Mouse (Mus musculus) CD4-positive, CD25-positive, alpha-beta regulatory T cell, adult 2 months (primary cell): ENCODE results near the gene Rras.
A peak's percentile ranks its signal among the peaks of the same experiment; 100 is the strongest.

Source experiments
- DNase-seq: peaks from one replicate; pipeline ENCODE4 v3.0.0-alpha.2; 2012; ENCODE audit warnings: low read depth, low spot score

Rras gene

GRCm38 (mm10) chr7:45025601-45026220 is 8.0 kb downstream of the Rras start:
- DNase-seq, result no peak

DNA sequence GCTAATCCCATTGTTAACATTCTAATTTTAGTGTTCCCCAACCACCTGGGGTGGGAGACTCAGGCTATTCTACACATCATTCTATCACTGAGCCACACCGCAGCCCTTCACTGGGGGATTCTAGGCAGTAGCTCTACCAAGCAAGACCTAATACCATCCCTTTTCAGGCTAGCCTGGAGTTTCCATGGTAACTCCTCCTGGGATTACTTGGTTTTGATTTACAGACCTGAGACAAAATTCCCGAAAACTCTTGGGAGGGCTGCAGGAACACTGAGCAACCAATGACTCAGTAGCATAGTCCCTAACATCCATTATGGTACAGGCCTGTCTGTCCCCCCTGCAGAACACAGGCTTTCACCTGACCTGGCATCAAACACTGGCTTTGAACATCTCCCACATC is 8.5 kb downstream of the Rras start:
- DNase-seq, result no peak

- no peak for DNase-seq
Measured at GRCm38 (mm10) chr7:45027761-45028160, 10.0 kb downstream of the Rras start.

- DNase-seq, result no peak
Measured at GRCm38 (mm10) chr7:45028351-45028750, 10.6 kb downstream of the Rras start.

GRCm38 (mm10) chr7:45029995-45030394 is 12.2 kb downstream of the Rras start:
- no peak for DNase-seq

GRCm38 (mm10) chr7:45030857-45031256 is 13.1 kb downstream of the Rras start:
- no peak for DNase-seq

DNA sequence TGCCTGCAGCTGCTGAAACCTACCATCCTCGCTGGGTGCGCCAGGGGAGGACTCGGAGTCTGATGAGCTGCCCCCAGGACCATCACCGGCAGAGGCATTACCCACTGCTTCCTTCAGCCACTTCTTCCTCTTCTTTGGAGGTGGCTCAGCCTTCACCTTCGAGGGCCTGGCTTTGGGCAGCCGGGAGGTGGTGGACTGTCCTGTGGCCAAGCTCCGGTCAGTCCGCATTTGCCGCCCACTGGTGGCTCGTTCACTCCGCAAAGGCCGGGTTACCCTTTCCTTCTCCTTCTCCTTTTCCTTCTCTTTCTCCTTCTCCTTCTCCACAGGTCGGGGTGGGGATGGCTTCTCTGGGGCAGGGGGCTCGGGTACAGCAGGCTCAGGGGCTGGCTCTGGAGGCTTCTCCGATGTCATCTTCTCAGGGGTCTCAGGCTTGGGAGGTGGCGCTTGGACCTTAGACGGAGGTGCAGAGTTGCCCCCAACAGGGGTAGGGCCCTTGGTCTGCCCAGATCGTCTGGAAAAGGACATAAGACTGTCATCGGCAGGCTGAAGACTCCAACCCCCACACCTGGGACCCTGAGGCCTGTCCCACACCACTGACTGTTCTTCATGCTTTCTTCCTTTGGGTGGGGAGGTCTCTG is 16.1 kb downstream of the Rras start:
- DNase-seq, result no peak

GRCm38 (mm10) chr7:45035631-45036030 is 17.9 kb downstream of the Rras start:
- no peak for DNase-seq

DNA sequence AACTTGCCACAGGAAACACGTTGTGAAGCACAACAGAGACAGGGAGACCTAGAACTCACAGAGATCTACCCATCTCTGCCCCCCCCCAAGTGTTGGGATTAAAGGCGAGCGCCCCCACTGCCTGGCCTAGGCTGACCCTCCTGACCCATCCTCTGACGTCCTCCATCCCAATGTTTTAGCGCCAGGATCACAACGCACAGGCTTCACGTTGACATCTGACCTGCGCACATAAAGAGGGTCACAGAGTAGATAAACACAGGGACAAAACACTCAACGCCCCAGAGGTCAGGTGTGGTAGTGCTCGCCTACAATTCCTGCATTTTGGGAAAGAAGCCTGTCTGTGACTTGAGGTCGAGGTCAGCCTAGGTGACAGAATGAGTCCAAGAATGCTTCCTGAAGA is 18.9 kb downstream of the Rras start:
- DNase-seq, result no peak

GRCm38 (mm10) chr7:45037720-45038361 is 20.1 kb downstream of the Rras start:
- DNase-seq, result peak; percentile 82

DNA sequence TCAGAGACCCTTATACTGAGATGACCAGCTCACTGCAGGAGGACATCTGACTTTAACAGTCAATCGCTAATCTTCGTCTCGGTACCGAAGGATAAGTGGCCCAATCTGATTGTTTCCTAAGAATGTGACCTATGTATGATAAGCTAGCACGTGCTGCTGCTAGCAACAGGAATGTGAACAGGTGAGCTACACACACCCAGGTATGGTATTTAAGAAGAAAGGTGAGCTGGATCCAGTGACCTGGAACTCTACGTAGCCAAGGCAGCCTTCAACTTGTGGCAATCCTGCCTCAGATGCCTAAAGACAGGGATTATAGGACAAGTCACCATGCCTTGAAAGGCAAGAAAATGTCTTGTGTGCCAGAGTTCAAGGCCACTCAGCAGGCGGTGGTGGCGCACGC is 20.6 kb downstream of the Rras start:
- no peak for DNase-seq

- DNase-seq, result no peak
Measured at GRCm38 (mm10) chr7:45040851-45041250, 23.1 kb downstream of the Rras start.

- no peak for DNase-seq
Measured at GRCm38 (mm10) chr7:45043307-45043706, 25.5 kb downstream of the Rras start.

DNA sequence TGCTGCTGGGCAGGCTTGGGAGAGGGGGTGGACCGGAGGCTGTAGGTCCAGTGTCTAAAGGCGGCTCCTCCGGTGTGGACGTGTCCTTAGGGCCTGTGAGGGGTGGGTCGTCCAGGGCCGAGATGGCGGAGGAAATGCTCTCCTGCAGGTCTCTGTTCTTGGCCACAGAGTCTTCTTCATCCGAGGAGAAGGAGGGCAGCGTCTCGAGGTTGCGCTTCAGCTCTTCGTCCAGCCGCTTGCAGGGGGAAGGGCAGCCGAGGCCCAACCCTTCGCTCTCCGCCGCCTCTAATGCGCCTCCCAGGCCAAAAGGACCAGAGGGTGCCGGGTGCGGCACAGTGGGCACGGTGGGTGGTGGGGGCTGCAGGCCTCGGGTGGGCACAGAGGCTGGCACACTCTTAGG is 28.0 kb downstream of the Rras start:
- DNase-seq, result no peak

- no peak for DNase-seq
Measured at GRCm38 (mm10) chr7:45046853-45047350, 29.1 kb downstream of the Rras start.

DNA sequence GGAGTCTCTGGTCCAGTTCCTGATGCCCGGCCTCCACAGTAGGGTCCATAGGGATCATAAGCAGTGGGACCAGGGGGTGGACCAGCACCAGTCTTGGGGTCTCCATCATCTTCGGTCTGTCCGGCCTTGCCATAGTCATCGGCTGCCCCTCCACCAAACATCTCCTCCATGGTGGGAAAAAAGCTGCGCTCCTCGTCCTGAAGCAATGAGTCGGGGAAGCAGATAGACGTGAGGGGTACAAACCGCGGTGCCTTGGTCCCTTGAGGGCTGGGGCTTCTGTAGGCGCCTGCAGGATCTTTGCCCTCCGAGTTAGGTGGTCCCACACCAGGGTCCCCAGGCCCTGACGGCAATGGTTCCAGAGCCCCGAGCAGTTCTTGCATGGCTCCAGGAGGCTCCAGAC is 29.7 kb downstream of the Rras start:
- DNase-seq, result no peak

DNA sequence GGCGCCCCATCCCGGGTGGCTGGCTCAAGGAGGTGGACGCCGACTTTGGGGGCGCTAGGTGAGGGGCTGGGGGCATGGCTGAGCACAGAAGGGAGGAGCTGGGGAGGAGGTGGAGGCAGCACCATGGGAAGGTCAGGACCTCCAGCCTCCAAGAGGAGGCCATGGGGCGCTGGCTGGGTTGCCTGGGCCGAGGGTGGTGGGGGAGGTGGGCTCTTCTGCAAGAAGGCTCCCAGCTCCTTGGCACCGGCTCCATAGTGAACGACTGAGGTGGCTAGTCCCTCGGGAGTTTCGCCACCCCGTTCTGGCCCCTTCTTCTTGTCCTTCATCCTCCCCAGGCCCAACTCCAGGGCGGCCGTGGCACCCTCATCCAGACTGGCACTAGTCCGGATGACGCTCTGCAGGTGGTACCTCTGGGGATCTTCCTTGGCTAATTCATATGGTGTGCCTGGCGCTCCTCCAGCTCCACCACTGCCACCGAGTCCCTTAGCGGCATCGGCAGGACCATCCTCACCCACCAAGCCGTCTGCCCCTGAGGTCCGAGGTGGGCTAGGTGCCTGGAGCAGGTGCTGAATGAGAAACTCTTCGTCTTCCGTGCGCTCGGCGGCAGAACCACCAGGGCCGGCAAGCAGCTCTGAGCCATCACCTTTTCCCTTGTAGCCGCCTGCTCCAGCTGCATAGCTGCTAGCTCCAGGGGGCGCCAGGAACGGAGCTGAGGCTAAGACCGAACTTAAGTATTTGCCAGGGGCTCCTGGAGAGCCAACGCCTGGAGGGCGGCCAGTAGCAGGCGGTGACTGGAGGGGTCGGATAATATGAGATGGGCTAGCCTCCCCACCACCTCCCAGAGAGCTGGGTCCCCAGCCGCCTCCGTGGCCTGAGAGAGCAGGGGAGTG is 30.5 kb downstream of the Rras start:
- DNase-seq, result no peak

GRCm38 (mm10) chr7:45048923-45049657 is 31.3 kb downstream of the Rras start:
- no peak for DNase-seq

DNA sequence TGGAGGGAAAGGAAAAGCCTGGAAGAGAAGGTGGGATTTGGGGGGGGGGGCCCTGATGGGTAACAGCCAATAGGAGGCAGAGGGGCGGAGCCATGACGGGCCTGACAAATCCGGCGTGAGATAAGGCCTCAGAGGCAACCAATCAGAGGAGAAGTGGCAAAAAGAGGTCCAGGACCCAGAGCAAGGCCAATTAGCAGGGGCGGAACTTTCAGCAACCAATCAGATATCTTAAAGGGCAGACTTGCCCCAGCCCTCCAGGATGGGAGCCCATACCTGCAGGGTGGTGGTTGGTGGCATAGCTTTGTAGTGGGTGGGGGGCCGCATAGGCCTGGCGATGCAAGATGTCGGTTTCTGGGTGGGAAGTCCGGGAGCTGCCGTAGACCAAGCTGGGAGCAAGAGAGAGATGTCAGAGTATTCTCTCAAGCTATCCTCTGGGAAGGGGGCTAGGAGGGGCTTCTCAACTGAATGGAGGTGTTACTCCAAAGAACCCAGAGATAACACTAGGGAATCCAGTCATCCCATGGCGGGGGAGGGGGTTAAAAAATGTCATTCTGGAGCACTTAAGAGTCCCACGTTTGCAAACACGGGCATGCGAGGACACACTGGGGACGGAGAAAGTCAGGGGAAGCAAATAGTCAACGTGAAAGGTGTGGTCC is 33.3 kb downstream of the Rras start:
- peak; percentile 66 for DNase-seq

GRCm38 (mm10) chr7:45051601-45051974 is 33.8 kb downstream of the Rras start:
- peak; percentile 24 for DNase-seq
